Mouse (Mus musculus) CH12.LX (cell line): Measurements from ENCODE around the gene Frem2. TPM values are rescaled to one million over a fixed set of nuclear protein-coding genes. Genes with fewer than 3 reads are reported as not detected.

Experiments
- DNase-seq: peaks from one replicate; pipeline ENCODE4 v3.0.0-alpha.2; 2013; ENCODE audit errors: extremely low read depth
- H3K27ac ChIP-seq: 2 replicates; pipeline ENCODE4 v1.5.1; 2012; ENCODE audit warnings: low read depth, mild to moderate bottlenecking, control low read depth, moderate library complexity; ENCODE audit not compliant: insufficient read depth
- H3K27me3 ChIP-seq: replicated peaks from 2 replicates; pipeline ENCODE3; 2012; ENCODE audit warnings: inconsistent platforms
- H3K36me3 ChIP-seq, 2 experiments: replicated peaks in 1 of 2; 2 replicates each; pipeline versions ENCODE3 to v1.6.1; 2012; ENCODE audit warnings: inconsistent platforms in 1 of 2, low read length in 1 of 2, mild to moderate bottlenecking in 1 of 2, mixed read lengths in 1 of 2, moderate library complexity in 1 of 2; ENCODE audit not compliant: control insufficient read depth in 1 of 2, insufficient read depth in 1 of 2
- H3K4me1 ChIP-seq, 2 experiments: 2 replicates each; pipeline ENCODE4 v1.6.1; 2012; ENCODE audit warnings: inconsistent platforms in 1 of 2, moderate library complexity in 1 of 2; ENCODE audit not compliant: insufficient read depth in 2 of 2, control insufficient read depth in 1 of 2
- H3K4me2 ChIP-seq: 2 replicates; pipeline ENCODE4 v1.6.1; 2012; ENCODE audit warnings: low read depth, mild to moderate bottlenecking, control low read depth; ENCODE audit not compliant: poor library complexity, insufficient read depth, severe bottlenecking
- H3K4me3 ChIP-seq, 3 experiments: fragments of 150-350 bp in 1 of 3; sonication (generic) in 1 of 3; replicated peaks in 1 of 3; 2 replicates each; pipeline versions ENCODE3 to v1.5.1; 2011 to 2012; ENCODE audit warnings: low read depth in 2 of 3, low read length in 2 of 3, mild to moderate bottlenecking in 2 of 3, moderate library complexity in 2 of 3, control low read depth in 1 of 3, improper control_type of control experiment in 1 of 3, inconsistent platforms in 1 of 3, mixed read lengths in 1 of 3; ENCODE audit not compliant: poor library complexity in 1 of 3
- H3K79me2 ChIP-seq: replicated peaks from 2 replicates; pipeline ENCODE4 v1.6.1; 2012; ENCODE audit warnings: mild to moderate bottlenecking, moderate library complexity; ENCODE audit not compliant: control insufficient read depth, poor library complexity, insufficient read depth, severe bottlenecking; ENCODE audit errors: extremely low read depth
- H3K9ac ChIP-seq: 2 replicates; pipeline ENCODE4 v1.6.1; 2012; ENCODE audit warnings: low read depth, mild to moderate bottlenecking, control low read depth, moderate library complexity; ENCODE audit not compliant: insufficient read depth
- H3K9me3 ChIP-seq: replicated peaks from 2 replicates; pipeline ENCODE3; 2012; ENCODE audit warnings: low read length, inconsistent platforms, mixed read lengths
- CHD2 ChIP-seq: IDR thresholded peaks from 2 replicates; pipeline ENCODE4 v1.6.1; 2011; ENCODE audit warnings: low read length, improper control_type of control experiment
- CTCF ChIP-seq, 2 experiments: IDR thresholded peaks in 1 of 2; conservative IDR thresholded peaks in 1 of 2; 2 replicates each; pipeline ENCODE4 v1.5.1; 2011 to 2012; ENCODE audit warnings: low read depth in 2 of 2, low read length in 2 of 2, improper control_type of control experiment in 1 of 2, inconsistent platforms in 1 of 2, mild to moderate bottlenecking in 1 of 2, moderate library complexity in 1 of 2
- E2F4 ChIP-seq: IDR thresholded peaks from 2 replicates; pipeline ENCODE4 v1.6.1; 2011; ENCODE audit warnings: low read depth, low read length, improper control_type of control experiment; ENCODE audit not compliant: insufficient replicate concordance
- ELF1 ChIP-seq: IDR thresholded peaks from 2 replicates; pipeline ENCODE4 v1.6.1; 2014; ENCODE audit warnings: low read depth, mild to moderate bottlenecking, inconsistent platforms, low read length, improper control_type of control experiment
- ETS1 ChIP-seq: conservative IDR thresholded peaks from 2 replicates; pipeline ENCODE4 v1.6.1; 2012; ENCODE audit warnings: low read depth, mild to moderate bottlenecking, inconsistent platforms, low read length, improper control_type of control experiment, moderate library complexity
- HCFC1 ChIP-seq: IDR thresholded peaks from 2 replicates; pipeline ENCODE4 v1.6.1; 2012; ENCODE audit warnings: low read depth, mild to moderate bottlenecking, inconsistent platforms, low read length, improper control_type of control experiment
- IRF4 ChIP-seq: IDR thresholded peaks from 2 replicates; pipeline ENCODE4 v1.6.1; 2014; ENCODE audit warnings: low read depth, mild to moderate bottlenecking, inconsistent platforms, low read length, improper control_type of control experiment
- JUN ChIP-seq: IDR thresholded peaks from 2 replicates; pipeline ENCODE4 v1.6.1; 2011; ENCODE audit warnings: low read depth, mild to moderate bottlenecking, low read length, improper control_type of control experiment, moderate library complexity; ENCODE audit not compliant: insufficient read depth
- JUND ChIP-seq: conservative IDR thresholded peaks from 2 replicates; pipeline ENCODE4 v1.6.1; 2011; ENCODE audit warnings: low read depth, low read length, improper control_type of control experiment
- KAT2A ChIP-seq: IDR thresholded peaks from 2 replicates; pipeline ENCODE4 v1.6.1; 2012; ENCODE audit warnings: low read length, improper control_type of control experiment, inconsistent platforms; ENCODE audit not compliant: insufficient replicate concordance
- MAFK ChIP-seq: IDR thresholded peaks from 2 replicates; pipeline ENCODE4 v1.6.1; 2011; ENCODE audit warnings: low read length, improper control_type of control experiment; ENCODE audit not compliant: insufficient replicate concordance
- MXI1 ChIP-seq: IDR thresholded peaks from 2 replicates; pipeline ENCODE4 v1.6.1; 2011; ENCODE audit warnings: mild to moderate bottlenecking, low read depth, low read length, improper control_type of control experiment
- MYC ChIP-seq: IDR thresholded peaks from 2 replicates; pipeline ENCODE4 v1.6.1; 2011; ENCODE audit warnings: low read depth, mild to moderate bottlenecking, improper control_type of control experiment, low read length
- NRF1 ChIP-seq: IDR thresholded peaks from 2 replicates; pipeline ENCODE4 v1.6.1; 2014; ENCODE audit warnings: low read depth, mild to moderate bottlenecking, inconsistent platforms, low read length, improper control_type of control experiment, moderate library complexity
- PAX5 ChIP-seq: IDR thresholded peaks from 2 replicates; pipeline ENCODE4 v1.6.1; 2012; ENCODE audit warnings: low read length, inconsistent platforms, mixed read lengths
- POLR2AphosphoS2 ChIP-seq: IDR thresholded peaks from 2 replicates; pipeline ENCODE4 v1.6.1; 2011; ENCODE audit warnings: low read depth, low read length, improper control_type of control experiment
- TBP ChIP-seq: conservative IDR thresholded peaks from 2 replicates; pipeline ENCODE4 v1.6.1; 2011; ENCODE audit warnings: low read depth, low read length, improper control_type of control experiment
- UBTF ChIP-seq: IDR thresholded peaks from 2 replicates; pipeline ENCODE4 v1.6.1; 2012; ENCODE audit warnings: low read depth, mild to moderate bottlenecking, inconsistent platforms, low read length, improper control_type of control experiment, moderate library complexity
- USF1 ChIP-seq: IDR thresholded peaks from 2 replicates; pipeline ENCODE4 v1.6.1; 2014; ENCODE audit warnings: low read depth, mild to moderate bottlenecking, inconsistent platforms, low read length, improper control_type of control experiment
- USF2 ChIP-seq: conservative IDR thresholded peaks from 2 replicates; pipeline ENCODE4 v1.6.1; 2011; ENCODE audit warnings: low read depth, low read length, improper control_type of control experiment
- ZC3H11A ChIP-seq: IDR thresholded peaks from 2 replicates; pipeline ENCODE4 v1.6.1; 2012; ENCODE audit warnings: low read depth, mild to moderate bottlenecking, inconsistent platforms, low read length, improper control_type of control experiment
- ZKSCAN1 ChIP-seq: IDR thresholded peaks from 2 replicates; pipeline ENCODE4 v1.6.1; 2012; ENCODE audit warnings: low read depth, inconsistent platforms, low read length, improper control_type of control experiment, borderline replicate concordance
- ZMIZ1 ChIP-seq: IDR thresholded peaks from 2 replicates; pipeline ENCODE4 v1.6.1; 2012; ENCODE audit warnings: low read depth, mild to moderate bottlenecking, inconsistent platforms, low read length, improper control_type of control experiment
- dilution Hi-C: fragments of 300-500 bp; cut with MboI; formaldehyde crosslinking; loops from 2 replicates; pipeline ENCODE4 v1.14.3; 2020; ENCODE audit warnings: low sequenced_read_pairs; ENCODE audit not compliant: extremely low pct_unique_long_range_greater_than_20kb, extremely low pct_ligation_motif_present
- in situ Hi-C: fragments of 300-500 bp; cut with MboI; formaldehyde crosslinking; loops from 3 replicates; pipeline ENCODE4 v1.14.3; 2019; ENCODE audit warnings: low sequenced_read_pairs, low pct_ligation_motif_present, low pct_unique_long_range_greater_than_20kb, mixed read lengths
- polyA plus RNA-seq: library from polyadenylated mRNA; unstranded; fragments of >175 nt; gene quantifications from 2 replicates; pipeline ENCODE4 v1.2.1, GENCODE M21; 2012; ENCODE audit warnings: low read depth; ENCODE audit not compliant: insufficient read length
- total RNA-seq, 2 experiments: library from RNA; depleted of rRNA; stranded (reverse); fragments of 300-350 nt in 1 of 2; fragments of >200 nt in 1 of 2; gene quantifications; 2 replicates each; pipeline ENCODE4 v1.2.3; 2012 to 2014

Frem2 gene
- total and polyA plus RNA-seq, 3 experiments, result 0.04 to 0.09 (median 0.04) TPM

- H3K27ac ChIP-seq, result no peak overlapping the region
- no peaks in the 10 kb centered on the region for H3K9me3 ChIP-seq
- H3K27me3 ChIP-seq, result no peaks in the 10 kb centered on the region
- DNase-seq, result no peak
- H3K79me2 ChIP-seq, result no peaks in the 10 kb centered on the region
- no peak overlapping the region for H3K9ac ChIP-seq
- peaks cover under 1 to 8% of the 10 kb centered on the region in 2 experiments for H3K36me3 ChIP-seq
- H3K4me2 ChIP-seq, result no peak overlapping the region
- peaks cover 0 to 9% of the 10 kb centered on the region in 2 experiments; a peak in 3 of 4 replicates for H3K4me1 ChIP-seq
- in situ Hi-C loops, result no loop called here
- H3K4me3 ChIP-seq, result no peak overlapping the region
- dilution Hi-C loops, result no loop called here
- no peak for TF ChIP-seq ZC3H11A
- TF ChIP-seq KAT2A, result no peak
- TF ChIP-seq USF2, result no peak
- no peak for TF ChIP-seq UBTF
- TF ChIP-seq JUND, result no peak
- TF ChIP-seq POLR2AphosphoS2, result no peak
- TF ChIP-seq ETS1, result no peak
Observed at GRCm38 (mm10) chr3:53486996-53487576, 170.1 kb downstream of the Frem2 start.

GRCm38 (mm10) chr3:53486561-53486960, 170.6 kb downstream of the Frem2 start:
- TF ChIP-seq ZC3H11A (no peak), HCFC1 (no peak), CHD2 (no peak), UBTF (no peak), MXI1 (no peak), USF1 (no peak), IRF4 (no peak), MYC (no peak), ETS1 (no peak), E2F4 (no peak), JUN (no peak), CTCF (conservative IDR thresholded peaks at IDR 0.05 in 1 of 2, IDR thresholded peaks at IDR 0.05 in 1 of 2; ENCODE audit: low read depth in 2 of 2, low read length in 2 of 2) (no peak), NRF1 (no peak), TBP (no peak), PAX5 (no peak), ELF1 (no peak), ZKSCAN1 (no peak), ZMIZ1 (no peak), USF2 (no peak), MAFK (no peak)
- no peak overlapping the region for H3K27ac ChIP-seq
- in situ Hi-C loops (no loop called here), dilution Hi-C loops (no loop called here)
- no peaks in the 10 kb centered on the region for H3K9me3 ChIP-seq
- DNase-seq, result no peak
- H3K4me3 ChIP-seq, result no peak overlapping the region
- no peaks in the 10 kb centered on the region for H3K27me3 ChIP-seq
- H3K4me1 ChIP-seq, result peaks cover 0 to 9% of the 10 kb centered on the region in 2 experiments; a peak in 3 of 4 replicates
- peaks cover 4 to 12% of the 10 kb centered on the region in 2 experiments for H3K36me3 ChIP-seq
- no peak overlapping the region for H3K9ac ChIP-seq
- H3K4me2 ChIP-seq, result no peak overlapping the region
- no peaks in the 10 kb centered on the region for H3K79me2 ChIP-seq
